Mouse (Mus musculus) heart, postnatal 0 days (tissue): ENCODE measurements around the gene Fibp.

Source experiments
- CTCF ChIP-seq: IDR thresholded peaks from 2 replicates; pipeline ENCODE4 v1.5.1; 2016; ENCODE audit warnings: antibody characterized with exemption, control low read depth, low read depth
- EP300 ChIP-seq: IDR thresholded peaks from 2 replicates; pipeline ENCODE4 v1.6.1; 2016; ENCODE audit warnings: antibody characterized with exemption, low read depth

DNA sequence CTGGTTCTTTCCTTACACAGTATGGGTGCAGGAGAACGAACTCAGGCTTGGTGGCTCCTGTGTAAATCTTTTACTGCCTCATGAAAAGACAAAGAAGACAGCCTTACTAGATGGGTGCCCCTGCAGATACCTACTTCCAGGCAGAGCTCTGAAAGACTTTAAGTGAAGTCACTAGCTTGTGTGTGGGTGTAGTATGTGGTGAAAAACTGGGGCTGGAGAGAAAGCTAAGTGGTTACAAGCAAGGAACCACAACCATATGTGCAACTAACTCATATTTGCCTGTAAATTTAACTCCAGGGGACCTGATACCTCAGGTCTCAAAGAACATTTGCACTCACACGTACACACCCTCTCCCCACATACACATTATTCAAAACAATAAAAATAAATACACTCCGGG lies 519 bp upstream of the Fibp start:
- TF ChIP-seq CTCF (no peak), EP300 (no peak)
